Mouse (Mus musculus): ENCODE results near the gene Pla2g3.

The Pla2g3 gene

DNA sequence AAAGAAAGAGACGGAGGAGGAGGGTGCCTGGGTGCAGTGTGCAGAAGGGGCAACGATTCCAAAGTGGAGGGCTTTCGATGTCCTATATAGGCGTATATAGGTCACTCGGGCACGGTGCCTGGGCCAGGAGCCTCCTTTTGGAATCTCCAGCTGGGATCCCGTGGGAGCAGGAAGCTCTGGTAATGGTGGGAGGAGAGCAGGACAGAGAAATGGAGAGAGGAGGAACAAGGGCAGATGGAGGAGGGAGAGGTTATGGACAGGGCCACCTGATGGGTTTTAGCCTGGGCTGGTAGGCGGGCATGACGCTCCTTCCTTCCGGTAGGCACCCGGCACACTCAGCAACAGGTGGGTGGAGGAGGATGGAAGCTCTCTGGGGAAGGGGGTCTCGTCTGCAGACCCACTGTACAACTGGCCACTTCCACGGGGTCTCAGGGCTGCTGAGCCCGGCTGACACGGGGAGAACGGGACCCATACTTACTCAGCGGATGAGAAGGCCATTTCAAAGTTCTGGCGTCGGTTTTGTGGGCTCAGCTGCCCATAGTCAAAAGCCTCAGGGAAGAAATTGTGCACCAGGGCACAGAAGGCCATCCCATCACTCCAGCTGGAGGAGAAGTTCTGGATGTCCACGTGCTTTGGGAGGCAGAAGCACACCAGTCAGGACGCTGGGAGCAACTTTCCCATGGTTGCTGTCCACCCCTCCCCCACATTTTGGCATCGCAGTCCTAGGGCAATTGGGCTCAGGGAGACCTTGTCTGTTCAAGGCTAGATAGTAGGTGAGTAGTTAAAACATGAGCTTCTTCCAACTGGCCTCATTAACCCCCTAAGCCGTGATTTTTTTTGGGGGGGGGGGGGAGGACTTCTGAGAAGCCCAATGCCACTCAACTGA lies 33.5 kb downstream of the Pla2g3 start:
- DNase-seq: no peak

DNA sequence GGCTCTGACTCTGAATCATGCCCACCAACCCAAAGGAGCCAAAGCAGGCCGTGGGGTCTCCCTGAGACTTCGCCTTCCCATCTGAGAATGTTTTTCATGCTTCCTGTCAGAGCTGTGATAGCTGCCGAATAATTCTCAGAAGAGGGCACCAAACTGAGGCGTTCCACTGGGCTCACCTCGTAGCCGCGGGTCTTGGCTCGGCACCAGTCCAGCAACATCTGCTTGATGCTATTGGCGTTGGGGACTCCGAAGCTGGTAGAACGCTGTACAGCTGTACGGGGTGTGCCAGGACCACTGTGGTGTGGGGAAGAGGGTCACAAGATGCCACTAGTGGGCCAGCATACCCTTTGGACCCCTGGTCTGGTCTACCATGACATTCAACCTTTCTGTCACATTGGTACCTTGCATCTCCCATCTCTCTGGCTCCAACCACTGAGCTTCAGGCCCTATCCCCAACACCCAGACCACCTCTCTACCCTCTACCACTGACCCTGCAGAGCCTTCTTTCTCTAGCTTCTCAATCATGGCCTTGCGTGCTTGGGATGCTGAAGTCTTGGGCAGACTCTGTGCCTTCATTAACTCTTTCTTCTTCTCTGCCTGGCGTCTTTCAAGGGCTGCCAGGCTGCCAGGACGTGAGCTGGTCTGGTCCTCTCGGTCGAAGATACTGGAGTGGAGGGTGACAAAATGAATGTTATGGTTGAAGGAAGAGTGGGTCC lies 34.4 kb downstream of the Pla2g3 start:
- no peak for DNase-seq

DNA sequence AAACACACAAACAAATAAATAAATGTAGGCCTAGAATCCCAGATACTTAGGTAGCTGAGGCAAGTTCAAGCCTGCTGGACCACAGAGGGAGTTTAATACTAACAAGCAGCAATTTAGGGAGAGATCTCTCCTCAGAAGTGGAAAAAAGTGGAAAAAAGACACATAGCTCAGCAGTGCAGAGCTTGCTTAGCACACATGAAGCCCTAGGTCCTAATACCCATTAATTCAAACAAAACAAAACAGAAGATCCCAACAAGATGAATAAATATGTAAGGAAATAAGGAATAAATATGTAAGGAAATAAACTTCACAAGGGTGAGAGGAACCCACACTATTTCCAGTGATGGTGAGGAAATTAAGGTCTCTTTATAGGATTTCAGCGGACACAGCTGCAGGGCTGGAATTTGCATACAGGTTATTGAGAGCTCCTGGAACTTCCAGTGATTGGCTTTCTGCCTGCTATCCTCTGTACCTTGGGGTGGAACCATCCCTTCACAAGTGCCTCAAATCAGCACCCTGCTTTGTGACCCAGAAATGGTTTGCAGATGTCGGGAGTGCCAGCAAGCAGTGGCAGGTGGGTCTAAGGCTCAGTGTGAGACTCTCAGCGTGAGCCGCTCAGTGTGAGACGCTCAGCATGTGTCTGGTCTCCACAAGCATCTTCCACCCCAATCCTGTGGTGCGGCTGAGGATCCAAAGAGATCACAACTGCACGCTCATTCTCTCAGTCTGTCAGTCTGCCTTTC lies 35.9 kb downstream of the Pla2g3 start:
- no peak for DNase-seq

DNA sequence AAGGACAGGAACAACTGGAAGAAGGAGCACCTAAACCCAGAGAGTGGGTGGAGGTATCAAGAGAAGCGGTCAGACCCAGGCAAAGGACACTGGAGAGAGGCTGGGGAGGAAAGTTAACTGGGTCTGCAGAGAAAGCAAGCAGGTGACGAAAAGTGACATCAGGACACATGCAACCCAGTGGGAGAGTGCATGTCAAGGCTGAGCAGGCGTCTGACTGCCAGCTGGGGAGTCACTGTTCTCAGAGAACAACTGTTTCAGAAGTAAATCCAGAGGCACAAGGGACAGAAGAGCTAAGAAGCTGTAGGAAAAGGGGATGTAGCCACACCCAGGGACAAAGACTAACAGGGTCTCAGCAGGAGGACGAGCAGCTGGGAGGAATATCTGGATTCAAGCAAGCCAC lies 37.5 kb downstream of the Pla2g3 start:
- DNase-seq: no peak

DNA sequence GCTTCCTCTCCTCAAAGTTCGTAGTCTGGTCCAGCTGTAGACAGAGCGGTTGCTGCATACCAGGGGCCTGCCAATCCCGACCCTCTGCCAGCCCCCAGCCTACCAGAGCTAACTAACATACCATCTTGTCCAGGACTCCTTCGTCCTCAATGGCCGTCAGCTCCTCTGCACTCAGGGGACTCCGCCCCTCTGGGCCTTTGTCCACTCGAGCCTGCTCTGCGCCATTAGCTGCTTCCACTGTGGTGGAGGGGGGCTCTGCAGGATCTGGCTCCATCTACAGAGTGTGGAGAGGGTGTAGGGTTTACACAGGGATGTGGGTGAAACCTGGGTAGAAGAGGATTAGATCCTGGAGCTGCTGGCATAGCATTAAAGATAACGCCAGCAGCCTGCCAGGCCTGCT lies 38.1 kb downstream of the Pla2g3 start:
- DNase-seq: no peak

DNA sequence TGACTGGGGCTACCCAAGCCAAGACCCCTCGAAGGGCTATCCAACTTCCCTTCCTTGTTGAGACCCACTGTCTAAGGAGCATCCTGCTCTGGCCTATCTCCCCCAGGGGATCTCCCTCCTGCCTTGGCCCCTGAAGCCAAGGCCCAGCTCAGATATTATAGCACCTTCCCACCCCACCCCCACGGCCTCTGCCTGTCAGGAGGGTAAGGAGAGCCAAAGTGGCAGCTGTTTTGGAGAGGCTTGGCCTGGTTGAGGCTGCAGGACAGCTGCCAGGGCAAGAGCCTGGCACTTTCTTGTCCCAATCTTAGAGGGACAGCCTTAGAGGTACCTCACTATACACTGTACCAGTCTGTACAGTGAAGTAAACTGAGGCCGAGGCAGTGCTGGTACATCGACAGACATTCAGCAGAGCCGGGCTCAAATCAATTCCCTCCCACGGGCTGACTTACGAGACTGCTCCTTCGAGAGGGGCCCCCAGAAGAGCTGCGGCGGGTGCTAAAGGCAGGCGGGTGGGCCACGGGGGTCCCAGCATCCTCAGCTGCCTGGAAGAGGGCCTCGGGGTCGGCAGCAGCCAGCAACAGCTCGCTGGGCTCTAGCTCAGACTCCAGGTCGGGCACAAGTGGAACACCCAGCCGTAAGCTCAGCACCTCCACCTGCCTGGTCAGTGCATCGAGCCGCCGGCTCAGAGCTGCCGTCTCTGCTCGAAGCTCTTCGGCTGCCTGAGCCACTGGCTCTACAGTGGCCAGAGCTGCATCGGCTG lies 39.1 kb downstream of the Pla2g3 start:
- no peak for DNase-seq

DNA sequence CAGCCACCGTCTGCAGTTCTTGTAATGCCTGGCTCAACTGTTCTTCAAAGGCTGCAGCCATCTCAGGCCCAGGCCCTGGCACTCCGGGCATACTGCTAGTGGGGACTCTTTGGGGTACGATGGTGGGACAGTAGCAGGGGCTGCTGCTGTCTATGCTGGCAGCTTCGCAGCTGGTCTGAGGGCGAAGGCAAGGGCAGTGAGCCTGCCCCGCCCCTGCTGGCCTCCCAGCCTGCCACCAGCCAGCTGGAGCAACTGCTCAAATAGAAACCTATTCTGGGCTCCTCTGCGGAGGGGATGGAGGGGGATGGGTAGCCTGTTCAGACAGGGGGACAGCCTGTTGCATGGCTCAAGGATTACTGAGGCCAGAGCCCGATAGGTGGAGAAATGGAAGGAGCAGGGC lies 39.7 kb downstream of the Pla2g3 start:
- DNase-seq: no peak

DNA sequence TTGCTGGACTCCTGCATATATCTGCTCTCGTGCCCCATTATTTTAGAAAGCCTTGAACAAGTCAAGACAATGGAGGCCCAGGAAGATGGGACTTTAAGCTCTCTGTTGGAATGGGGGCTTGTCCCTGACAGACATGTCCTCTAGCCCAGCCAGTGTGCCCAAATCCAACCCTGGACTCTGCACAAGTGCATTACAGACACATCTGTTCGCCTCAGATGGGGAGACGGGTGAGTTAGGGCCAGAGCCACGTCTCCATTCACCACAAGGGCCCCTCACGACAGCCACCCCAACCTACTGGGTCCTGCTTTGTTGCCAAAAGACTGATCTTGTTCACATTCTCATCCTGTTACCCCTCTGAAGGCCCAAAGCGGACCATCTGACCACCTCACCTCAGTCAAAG lies 40.1 kb downstream of the Pla2g3 start:
- no peak for DNase-seq

DNA sequence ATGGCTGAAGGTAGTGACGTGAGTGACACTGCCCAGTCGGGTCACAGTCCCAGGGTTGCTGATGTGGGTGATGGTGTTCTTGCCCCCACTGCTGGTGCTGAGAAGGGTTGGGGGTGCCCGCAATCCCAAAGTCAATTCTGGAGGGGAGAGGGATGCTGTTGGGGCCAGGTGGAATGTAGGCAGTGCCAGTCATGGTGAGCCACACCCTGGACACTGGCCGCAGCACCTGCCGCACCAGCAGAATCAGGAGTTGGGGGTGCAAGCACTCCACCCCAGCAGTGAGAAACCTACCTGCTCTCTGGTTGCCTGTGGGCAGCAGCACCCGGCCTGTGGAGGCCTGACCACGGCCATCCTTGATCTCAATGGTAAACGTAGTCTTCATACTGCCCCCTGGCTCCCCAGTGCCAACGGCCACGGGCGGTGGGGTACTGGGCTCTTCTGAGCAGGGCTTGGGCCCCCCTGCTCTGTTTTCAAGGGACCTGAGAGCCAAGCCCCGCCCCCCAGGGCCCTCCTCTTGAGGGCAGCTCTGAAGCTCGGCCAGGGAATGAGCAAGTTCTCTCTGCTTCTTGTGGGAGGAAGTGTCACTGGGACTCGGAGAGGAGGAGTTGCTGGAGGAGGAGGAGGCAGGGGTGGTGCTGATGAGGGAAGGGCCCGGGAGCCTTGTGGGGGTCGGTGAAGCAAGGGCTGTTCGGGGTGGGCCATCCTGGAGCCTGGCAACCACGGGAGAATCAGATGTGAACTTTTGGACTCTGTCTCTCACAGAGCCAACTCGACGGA lies 41.6 kb downstream of the Pla2g3 start:
- no peak for DNase-seq

DNA sequence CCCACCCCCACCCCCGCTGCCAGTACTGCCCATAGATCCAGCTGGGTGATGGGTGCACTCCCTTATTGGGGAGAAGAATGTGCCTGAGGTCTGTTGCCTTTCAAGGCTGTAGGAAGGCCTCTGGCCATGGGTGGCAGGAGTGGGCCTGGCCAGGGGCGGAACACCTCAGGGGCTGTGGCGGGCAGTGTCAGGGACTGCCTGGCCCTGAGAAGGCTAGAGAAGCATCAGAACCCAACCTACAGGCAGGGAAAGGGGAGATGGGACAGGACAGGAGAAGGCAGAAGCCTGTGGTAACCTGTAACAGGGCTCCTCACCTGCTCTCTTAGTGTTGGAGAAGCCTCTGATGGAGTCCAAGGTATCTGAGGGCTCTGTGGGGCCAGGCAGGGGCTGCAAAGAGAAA lies 42.6 kb downstream of the Pla2g3 start:
- DNase-seq: no peak

DNA sequence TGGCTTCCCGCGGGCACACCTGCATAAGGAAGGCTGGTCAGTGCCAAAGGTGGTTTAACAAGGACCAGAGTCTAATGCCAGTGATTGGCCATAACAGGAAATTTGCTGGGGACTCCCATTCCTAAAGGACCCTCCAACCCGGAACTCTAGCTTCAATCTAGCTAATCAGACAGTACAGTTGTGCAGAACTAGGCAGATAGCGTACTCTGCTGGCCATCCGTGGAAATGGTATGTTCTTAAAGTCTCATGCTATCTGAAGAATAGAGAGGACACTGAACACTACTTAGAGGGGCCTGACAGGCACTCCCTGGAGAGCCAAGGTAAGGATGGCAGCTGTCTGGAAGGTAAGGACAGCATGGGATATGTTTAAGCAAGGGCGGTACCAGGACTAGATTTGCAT lies 43.5 kb downstream of the Pla2g3 start:
- no peak for DNase-seq

DNA sequence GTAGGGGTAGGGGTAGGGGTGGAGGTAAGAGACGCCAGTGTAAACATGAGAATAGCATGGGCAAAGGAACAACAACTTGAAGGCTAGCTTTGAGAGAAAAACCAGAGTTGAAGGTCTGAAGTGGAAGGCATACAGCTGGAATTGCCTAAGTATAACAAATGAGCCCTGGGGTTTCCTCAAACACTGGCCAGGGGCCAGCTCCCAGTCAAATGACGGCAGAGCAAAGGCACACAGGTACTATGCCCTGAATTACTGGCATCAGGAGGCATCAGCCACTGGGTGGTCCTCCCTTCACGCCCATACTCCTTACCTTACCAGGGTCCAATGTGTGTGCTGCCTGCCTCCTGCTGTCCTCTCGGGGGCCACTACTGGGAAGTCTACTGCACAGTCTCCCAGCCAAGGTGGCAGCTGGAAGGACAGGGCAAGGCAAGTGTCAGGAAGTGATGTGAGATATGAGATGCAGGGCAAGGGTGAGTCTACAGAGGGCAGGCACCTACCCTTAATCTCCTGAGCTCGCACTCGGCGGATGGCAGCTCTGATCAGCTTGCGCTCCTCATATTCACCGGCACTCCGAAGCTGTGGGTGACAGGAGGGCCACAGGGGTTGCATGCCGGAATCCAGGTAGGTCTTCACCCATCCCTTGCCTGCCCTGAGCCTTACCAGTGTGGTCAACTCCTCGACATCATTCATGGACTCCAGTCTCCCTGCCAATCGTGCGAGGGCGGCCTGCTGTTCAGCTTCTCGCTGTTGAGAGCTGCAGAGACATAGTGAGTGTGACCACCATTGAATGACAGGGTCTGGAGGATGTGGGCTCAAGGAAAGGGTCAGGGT lies 44.2 kb downstream of the Pla2g3 start:
- no peak for DNase-seq

DNA sequence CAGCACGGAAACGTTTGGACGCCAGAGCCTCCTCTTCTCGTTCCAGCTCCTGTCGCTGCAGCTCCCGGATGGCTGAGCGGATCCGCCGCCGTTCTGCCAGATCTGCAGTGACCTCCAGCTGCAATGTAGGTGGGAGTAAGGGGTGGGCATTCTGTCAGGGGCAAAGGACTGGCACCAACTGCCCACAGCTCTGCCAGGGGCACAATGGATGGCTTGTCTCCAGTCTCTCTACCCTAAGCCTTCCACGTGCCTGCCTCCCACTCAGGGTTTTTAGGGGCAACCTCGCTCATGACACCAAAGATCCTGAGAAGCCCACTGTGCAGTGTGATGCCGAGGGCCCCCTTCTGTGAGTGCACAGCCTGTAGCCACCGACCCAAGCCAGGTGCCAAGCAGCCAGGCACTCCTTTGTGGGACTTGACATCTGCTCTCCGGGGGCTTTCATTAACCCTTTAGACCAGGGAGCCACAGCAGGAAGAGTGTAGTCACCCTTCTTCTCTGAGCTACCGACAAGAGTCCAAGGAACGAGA lies 45.4 kb downstream of the Pla2g3 start:
- no peak for DNase-seq

DNA sequence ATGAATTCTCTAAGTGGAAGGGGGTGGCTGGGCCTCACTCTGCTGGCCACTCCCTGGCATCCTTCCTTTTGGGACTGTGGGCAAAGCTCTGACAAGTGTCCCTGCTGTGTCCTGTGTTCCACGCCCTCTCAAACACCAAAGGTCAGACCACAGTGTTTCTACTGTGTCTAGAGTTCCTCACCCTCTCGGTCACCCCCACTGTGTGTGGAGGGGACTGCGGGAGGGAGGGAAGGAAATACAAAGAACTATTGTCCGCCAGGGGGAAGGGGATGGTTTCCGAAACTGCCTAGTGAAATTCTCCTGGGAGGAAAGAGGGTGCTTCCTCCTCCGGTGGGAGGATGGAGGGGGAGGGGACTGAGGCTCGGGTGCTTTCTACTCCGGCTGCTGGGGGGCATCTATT lies 46.9 kb downstream of the Pla2g3 start:
- DNase-seq: no peak

DNA sequence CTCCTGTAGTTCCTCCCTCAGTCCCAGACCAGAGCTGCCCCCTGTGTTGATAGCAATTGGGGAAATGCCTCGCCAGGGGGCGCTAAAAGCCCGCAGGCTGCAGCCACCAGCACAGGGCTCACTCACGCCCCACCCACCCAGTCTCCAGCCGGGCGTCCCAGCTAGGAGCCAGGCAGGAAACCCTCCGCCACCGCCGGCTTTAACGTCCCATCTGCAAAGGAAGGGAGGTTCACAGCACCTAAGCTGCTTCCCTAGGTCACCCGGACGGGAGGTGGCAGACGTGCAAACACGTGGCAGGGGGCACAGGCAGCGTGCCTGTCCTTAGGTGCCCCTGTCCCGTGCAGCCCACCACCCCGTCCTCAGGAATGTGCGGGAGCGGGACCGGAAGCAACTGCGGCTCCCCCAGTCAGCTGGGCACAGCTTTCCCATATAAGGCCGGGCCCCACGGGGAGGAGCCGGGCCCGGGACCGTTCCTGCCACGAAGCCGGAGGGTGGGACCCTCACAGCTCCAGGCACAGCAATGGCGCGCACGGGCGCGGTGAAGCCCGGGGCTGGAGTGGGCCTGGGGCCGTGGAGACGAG lies 47.4 kb downstream of the Pla2g3 start:
- DNase-seq: peak; percentile 99

DNA sequence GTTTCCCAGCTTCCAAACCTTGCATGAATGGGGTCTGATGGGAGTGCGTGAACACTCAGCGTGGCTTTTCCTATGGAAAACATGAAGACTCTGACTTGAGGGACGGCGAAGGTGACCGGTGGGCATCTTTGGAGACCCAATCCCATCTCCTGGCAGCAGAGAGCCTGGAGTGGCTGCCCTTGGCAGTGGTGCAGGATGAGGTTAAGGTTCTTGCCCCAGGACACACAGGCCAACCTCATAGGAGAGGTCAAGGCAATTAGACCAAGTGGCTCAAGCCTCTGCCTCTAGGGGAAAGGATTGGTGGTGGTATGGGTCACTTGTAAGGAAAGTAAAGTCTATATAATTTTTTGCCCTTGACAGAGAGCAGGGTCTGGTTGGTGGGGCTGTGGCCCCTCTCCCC lies 48.0 kb downstream of the Pla2g3 start:
- DNase-seq: no peak

DNA sequence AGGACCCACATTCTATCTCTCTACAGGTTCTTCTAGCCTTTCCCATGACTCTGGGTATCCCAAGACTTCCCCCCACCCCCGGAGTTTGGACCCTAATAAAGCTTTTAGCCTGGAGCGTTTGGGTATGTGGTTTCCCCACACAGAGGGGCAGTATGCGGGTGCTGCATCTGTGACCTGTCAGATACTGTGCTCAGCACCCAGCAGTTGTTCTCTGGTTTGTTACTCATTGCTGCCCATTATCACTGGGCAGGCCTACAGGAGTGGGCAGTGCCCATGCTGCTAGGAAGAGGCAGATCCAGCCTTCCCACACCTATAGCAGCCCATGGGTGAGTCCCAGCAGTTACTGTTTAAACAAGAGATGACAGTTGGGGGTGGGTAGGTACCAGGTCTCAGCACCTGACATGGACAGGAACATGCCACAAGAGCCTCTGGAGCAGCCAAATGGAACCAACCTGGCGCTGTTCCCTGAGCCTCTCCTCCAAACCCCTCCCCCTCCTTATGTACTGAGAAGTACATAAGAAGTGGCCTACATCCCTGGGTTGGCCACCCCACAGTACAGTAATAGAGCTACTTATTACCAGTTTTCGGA lies 48.8 kb downstream of the Pla2g3 start:
- peak; percentile 40 for DNase-seq

DNA sequence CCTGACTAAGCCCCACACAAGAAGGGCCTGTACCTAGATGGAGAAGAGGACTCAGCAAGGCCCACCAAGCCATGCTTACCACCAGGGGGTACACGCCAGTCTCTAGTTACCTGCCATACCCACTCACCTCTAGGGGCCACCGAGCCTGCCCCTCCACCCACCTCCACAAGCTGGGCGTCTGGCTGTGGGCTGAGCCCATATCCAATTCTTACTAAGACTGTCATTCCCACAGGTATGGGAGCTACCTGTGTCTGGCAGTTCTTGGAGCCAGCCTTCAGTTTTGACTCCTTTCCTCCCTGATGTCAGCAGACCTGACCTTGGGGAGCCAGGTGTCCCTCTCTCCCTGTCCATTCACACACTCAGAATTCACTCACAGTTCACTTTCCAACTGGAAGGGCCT lies 49.6 kb downstream of the Pla2g3 start:
- no peak for DNase-seq

DNA sequence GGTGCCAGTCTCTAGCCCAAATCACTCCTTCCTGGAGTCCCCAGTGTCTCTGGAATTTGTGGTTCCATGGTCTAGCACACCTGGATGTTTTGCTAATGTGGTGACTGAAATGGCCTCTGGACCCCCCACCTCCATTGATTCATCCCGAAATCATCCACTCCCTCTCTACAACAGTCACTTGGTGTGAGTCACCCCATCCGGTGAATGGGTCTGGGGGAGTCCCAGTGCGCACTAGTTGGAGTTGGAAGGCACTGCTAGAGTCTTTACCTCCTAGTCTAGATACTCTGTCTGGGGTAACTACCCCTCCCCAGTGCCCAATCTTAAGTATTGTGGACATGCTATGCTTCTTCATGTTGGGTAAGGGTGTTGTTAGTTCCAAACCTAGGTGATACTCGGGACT lies 50.3 kb downstream of the Pla2g3 start:
- no peak for DNase-seq
